Mouse (Mus musculus) kidney, postnatal 25 days (tissue): ENCODE measurements around the gene Plscr1.

Experiments
- DNase-seq, 2 experiments: peaks; one replicate each; pipeline ENCODE4 v3.0.0; 2021; ENCODE audit warnings: mixed read lengths in 2 of 2

Gene Plscr1

GRCm38 (mm10) chr9:92260481-92261159, 11.1 kb downstream of the Plscr1 start:
- DNase-seq = no peak

GRCm38 (mm10) chr9:92265719-92266118, 16.2 kb downstream of the Plscr1 start:
- DNase-seq = no peak

GRCm38 (mm10) chr9:92266558-92267171, 17.1 kb downstream of the Plscr1 start:
- no peak for DNase-seq

- no peak for DNase-seq
Observed at GRCm38 (mm10) chr9:92267732-92268131, 18.2 kb downstream of the Plscr1 start.

GRCm38 (mm10) chr9:92269829-92270404, 20.4 kb downstream of the Plscr1 start:
- DNase-seq = no peak

GRCm38 (mm10) chr9:92270927-92271326, 21.4 kb downstream of the Plscr1 start:
- DNase-seq = peak; percentile 96 to 100

- peak; percentile 40 to 72 for DNase-seq
Observed at GRCm38 (mm10) chr9:92272650-92273049, 23.1 kb downstream of the Plscr1 start.

- DNase-seq = no peak
Observed at GRCm38 (mm10) chr9:92273271-92273670, 23.7 kb downstream of the Plscr1 start.

- DNase-seq = peak; percentile 68 to 89
Observed at GRCm38 (mm10) chr9:92273956-92274762, 24.6 kb downstream of the Plscr1 start.

- DNase-seq = peak; percentile 75 to 80
Observed at GRCm38 (mm10) chr9:92275486-92276207, 26.1 kb downstream of the Plscr1 start, which contains the start of gene Plscr2. Gene Plscr2 (plus strand): TSS chr9:92275602.

GRCm38 (mm10) chr9:92276360-92276759, 26.8 kb downstream of the Plscr1 start:
- DNase-seq = peak; percentile 62 to 72

- DNase-seq = no peak
Observed at GRCm38 (mm10) chr9:92280048-92280447, 30.5 kb downstream of the Plscr1 start.

- no peak for DNase-seq
Observed at GRCm38 (mm10) chr9:92282563-92283171, 33.1 kb downstream of the Plscr1 start.

GRCm38 (mm10) chr9:92289675-92290074, 40.1 kb downstream of the Plscr1 start:
- no peak for DNase-seq

GRCm38 (mm10) chr9:92292169-92292568, 42.6 kb downstream of the Plscr1 start:
- peak in 1 of 2 experiments; percentile 62 for DNase-seq

GRCm38 (mm10) chr9:92292922-92293321, 43.4 kb downstream of the Plscr1 start:
- DNase-seq = no peak

GRCm38 (mm10) chr9:92293560-92294548, 44.3 kb downstream of the Plscr1 start:
- DNase-seq = no peak

GRCm38 (mm10) chr9:92298288-92298687, 48.7 kb downstream of the Plscr1 start:
- DNase-seq = no peak

- DNase-seq = no peak
Observed at GRCm38 (mm10) chr9:92301213-92301612, 51.7 kb downstream of the Plscr1 start.

GRCm38 (mm10) chr9:92305075-92305474, 55.5 kb downstream of the Plscr1 start:
- DNase-seq = no peak
